In genomic region chr7:134121397-134121796, GRCm38 (mm10) we compare ENCODE assay signal across 16 mouse cellular contexts.
DNase-seq lines count a peak whose midpoint lies in the region; ATAC-seq and TF ChIP-seq lines count a peak whose summit lies in the region.
"Had no signal": no experiment of that assay in that cellular context is flagged by ENCODE, and none has a peak within 500 bp of the region (broad histone marks: within the 10 kb centered on the region; RNA-seq: fewer than 3 reads in every experiment).

No protein-coding gene starts in this region.

- WGBS in forebrain, embryonic 13.5 days, result 15% methylated on average over 2 of the region's 2 CpGs
- 41% methylated on average over 2 of the region's 2 CpGs for WGBS in forebrain, embryonic 11.5 days
- 31% methylated on average over 2 of the region's 2 CpGs for WGBS in hindbrain, postnatal 0 days
- WGBS in hindbrain, embryonic 10.5 days, result 48% methylated on average over 2 of the region's 2 CpGs
- WGBS in forebrain, postnatal 0 days, result 3% methylated on average over 2 of the region's 2 CpGs

- no peak for TF ChIP-seq POLR2A in brain, embryonic 14.5 days (IDR thresholded peaks at IDR 0.05; ENCODE audit: borderline replicate concordance, extremely low read depth, insufficient read depth, insufficient read length, poor library complexity, severe bottlenecking)

- no peak overlapping the region for H3K9ac ChIP-seq in forebrain, embryonic 13.5 days
- H3K9ac ChIP-seq in forebrain, embryonic 11.5 days (ENCODE audit: low read length), result no peak overlapping the region
- H3K9ac ChIP-seq in hindbrain, postnatal 0 days (replicated peaks; ENCODE audit: low read length), result no peak overlapping the region
- no peak overlapping the region for H3K9ac ChIP-seq in forebrain, postnatal 0 days
- H3K9ac ChIP-seq: heart, embryonic 13.5 days; hindbrain, embryonic 12.5 days had no signal

- H3K36me3 ChIP-seq in forebrain, embryonic 13.5 days (ENCODE audit: poor library complexity, severe bottlenecking), result no peaks in the 10 kb centered on the region
- no peaks in the 10 kb centered on the region for H3K36me3 ChIP-seq in forebrain, embryonic 11.5 days (ENCODE audit: control insufficient read depth, insufficient read depth, low read length)
- no peaks in the 10 kb centered on the region for H3K36me3 ChIP-seq in hindbrain, postnatal 0 days (ENCODE audit: insufficient read depth, low read length)
- H3K36me3 ChIP-seq in hindbrain, embryonic 10.5 days, result no peaks in the 10 kb centered on the region
- no peaks in the 10 kb centered on the region for H3K36me3 ChIP-seq in forebrain, postnatal 0 days (ENCODE audit: insufficient read depth)
- H3K36me3 ChIP-seq: heart, embryonic 13.5 days; hindbrain, embryonic 12.5 days had no signal

- ATAC-seq in forebrain, embryonic 13.5 days, result peak; percentile 76; the same call in 1 of the 2 replicates
- no peak for ATAC-seq in forebrain, embryonic 11.5 days (replicated peaks; ENCODE audit: low FRiP score)
- no peak for ATAC-seq in hindbrain, postnatal 0 days
- peak; percentile 92 for ATAC-seq in forebrain, postnatal 0 days
- ATAC-seq: hindbrain, embryonic 16.5 days had no signal

- DNase-seq in forebrain, embryonic 11.5 days (ENCODE audit: low spot score), result no peak
- DNase-seq in hindbrain, postnatal 0 days (ENCODE audit: low spot score), result peak; percentile 33
- DNase-seq in hindbrain, embryonic 10.5 days (ENCODE audit: low spot score), result no peak
- peak; percentile 86 for DNase-seq in brain, embryonic 14.5 days (ENCODE audit: low read depth)
- DNase-seq in forebrain, postnatal 0 days, result peak; percentile 50
- DNase-seq in thymus, postnatal 0 days (ENCODE audit: low spot score), result no peak
- DNase-seq: adrenal gland, postnatal 10 days; cerebellum, adult 2 months; cerebellum, postnatal 10 days; gastrocnemius, postnatal 14 days; heart, postnatal 36 days; kidney, adult 11 months had no signal

- H3K4me1 ChIP-seq in forebrain, embryonic 13.5 days, result peaks cover 11% of the 10 kb centered on the region; the same call in 1 of the 2 replicates
- no peaks in the 10 kb centered on the region; the same call in 1 of the 2 replicates for H3K4me1 ChIP-seq in forebrain, embryonic 11.5 days (replicated peaks; ENCODE audit: control insufficient read depth, insufficient read depth, low read length)
- no peaks in the 10 kb centered on the region for H3K4me1 ChIP-seq in hindbrain, postnatal 0 days (ENCODE audit: insufficient read depth, low read length)
- H3K4me1 ChIP-seq in hindbrain, embryonic 10.5 days (replicated peaks), result peaks cover 4% of the 10 kb centered on the region
- H3K4me1 ChIP-seq in forebrain, postnatal 0 days (ENCODE audit: insufficient read depth), result no peaks in the 10 kb centered on the region
- H3K4me1 ChIP-seq: heart, embryonic 13.5 days; hindbrain, embryonic 12.5 days had no signal

- no peak overlapping the region for H3K27ac ChIP-seq in forebrain, embryonic 13.5 days
- H3K27ac ChIP-seq in forebrain, embryonic 11.5 days (ENCODE audit: low read depth, low read length), result no peak overlapping the region
- no peak overlapping the region for H3K27ac ChIP-seq in hindbrain, postnatal 0 days
- H3K27ac ChIP-seq in hindbrain, embryonic 10.5 days, result no peak overlapping the region
- no peak overlapping the region for H3K27ac ChIP-seq in forebrain, postnatal 0 days (ENCODE audit: low read depth, low read length)
- H3K27ac ChIP-seq: heart, embryonic 13.5 days; hindbrain, embryonic 12.5 days had no signal

- no peak for TF ChIP-seq CTCF in hindbrain, postnatal 0 days (IDR thresholded peaks at IDR 0.05; ENCODE audit: low read depth)
- no peak for TF ChIP-seq CTCF in brain, embryonic 14.5 days (IDR thresholded peaks at IDR 0.05; ENCODE audit: borderline replicate concordance, extremely low read depth, insufficient read depth, insufficient read length)
- no peak for TF ChIP-seq CTCF in forebrain, postnatal 0 days (IDR thresholded peaks at IDR 0.05; ENCODE audit: low read depth)

- H3K27me3 ChIP-seq in forebrain, embryonic 13.5 days, result no peaks in the 10 kb centered on the region
- H3K27me3 ChIP-seq in forebrain, embryonic 11.5 days (ENCODE audit: control insufficient read depth, insufficient read depth, low read length), result no peaks in the 10 kb centered on the region
- no peaks in the 10 kb centered on the region for H3K27me3 ChIP-seq in hindbrain, postnatal 0 days (ENCODE audit: insufficient read depth, low read length)
- H3K27me3 ChIP-seq in hindbrain, embryonic 10.5 days (ENCODE audit: insufficient read depth, poor library complexity, severe bottlenecking), result no peaks in the 10 kb centered on the region
- no peaks in the 10 kb centered on the region for H3K27me3 ChIP-seq in forebrain, postnatal 0 days (ENCODE audit: insufficient read depth, low read length)
- H3K27me3 ChIP-seq: heart, embryonic 13.5 days; hindbrain, embryonic 12.5 days had no signal

- H3K9me3 ChIP-seq in forebrain, embryonic 13.5 days (replicated peaks), result no peaks in the 10 kb centered on the region
- H3K9me3 ChIP-seq in forebrain, embryonic 11.5 days (ENCODE audit: control insufficient read depth, low read length), result no peaks in the 10 kb centered on the region
- H3K9me3 ChIP-seq in hindbrain, postnatal 0 days (ENCODE audit: low read length), result no peaks in the 10 kb centered on the region
- no peaks in the 10 kb centered on the region for H3K9me3 ChIP-seq in hindbrain, embryonic 10.5 days
- no peaks in the 10 kb centered on the region for H3K9me3 ChIP-seq in forebrain, postnatal 0 days (ENCODE audit: low read length)
- H3K9me3 ChIP-seq: heart, embryonic 13.5 days; hindbrain, embryonic 12.5 days had no signal

- H3K4me2 ChIP-seq in forebrain, embryonic 13.5 days, result no peak overlapping the region
- H3K4me2 ChIP-seq in forebrain, embryonic 11.5 days (ENCODE audit: low read depth, low read length, severe bottlenecking), result no peak overlapping the region
- H3K4me2 ChIP-seq in hindbrain, postnatal 0 days (ENCODE audit: low read depth, low read length), result no peak overlapping the region
- no peak overlapping the region for H3K4me2 ChIP-seq in forebrain, postnatal 0 days (ENCODE audit: low read depth)
- H3K4me2 ChIP-seq: heart, embryonic 13.5 days; hindbrain, embryonic 12.5 days had no signal

- H3K4me3 ChIP-seq in forebrain, embryonic 13.5 days, result no peak overlapping the region
- no peak overlapping the region for H3K4me3 ChIP-seq in forebrain, embryonic 11.5 days (ENCODE audit: low read depth, low read length)
- H3K4me3 ChIP-seq in hindbrain, postnatal 0 days (ENCODE audit: low read length), result no peak overlapping the region
- no peak overlapping the region for H3K4me3 ChIP-seq in hindbrain, embryonic 10.5 days
- H3K4me3 ChIP-seq in forebrain, postnatal 0 days (ENCODE audit: low read depth, low read length), result no peak overlapping the region
- H3K4me3 ChIP-seq: heart, embryonic 13.5 days; hindbrain, embryonic 12.5 days had no signal

Comparison
In these comparisons a context has a peak if more than half of its experiments do, and no peak if none do; other contexts are left out.
1. ATAC-seq: peak in forebrain, embryonic 13.5 days (single experiment) and forebrain, postnatal 0 days (single experiment); none in forebrain, embryonic 11.5 days (single experiment) and hindbrain, postnatal 0 days (single experiment).
2. DNase-seq: peak in hindbrain, postnatal 0 days (single experiment), brain, embryonic 14.5 days (single experiment) and forebrain, postnatal 0 days (single experiment); none in forebrain, embryonic 11.5 days (single experiment), hindbrain, embryonic 10.5 days (single experiment) and thymus, postnatal 0 days (single experiment).